Mouse (Mus musculus) retina, adult 2 months (tissue): ENCODE measurements around the gene Agap3.

Experiments used
- DNase-seq: peaks from one replicate; pipeline ENCODE4 v3.0.0-alpha.2; 2012; ENCODE audit warnings: low read depth, low spot score

The Agap3 gene

GRCm38 (mm10) chr5:24452030-24452690 lies at the start of gene Agap3:
TSS of gene Agap3 (plus strand) at chr5:24452177.
- no peak for DNase-seq

GRCm38 (mm10) chr5:24404594-24405360 lies 47.2 kb upstream of the Agap3 start:
- no peak for DNase-seq

GRCm38 (mm10) chr5:24405389-24405876 lies 46.5 kb upstream of the Agap3 start:
- no peak for DNase-seq

GRCm38 (mm10) chr5:24408651-24409050 lies 43.3 kb upstream of the Agap3 start:
- no peak for DNase-seq

GRCm38 (mm10) chr5:24409466-24409865 lies 42.5 kb upstream of the Agap3 start:
- DNase-seq: no peak

- DNase-seq: no peak
These were observed 39.9 kb upstream of the Agap3 start for GRCm38 (mm10) chr5:24412063-24412462.

GRCm38 (mm10) chr5:24413042-24413693 lies 38.8 kb upstream of the Agap3 start, which contains the start of gene Asic3:
TSS of gene Asic3 (plus strand) at chr5:24413392.
- no peak for DNase-seq

GRCm38 (mm10) chr5:24413938-24414337 lies 38.0 kb upstream of the Agap3 start:
- no peak for DNase-seq

- no peak for DNase-seq
These were observed 35.7 kb upstream of the Agap3 start for GRCm38 (mm10) chr5:24416222-24416736.

- no peak for DNase-seq
These were observed 34.4 kb upstream of the Agap3 start for GRCm38 (mm10) chr5:24417587-24417986.

- no peak for DNase-seq
These were observed 31.6 kb upstream of the Agap3 start for GRCm38 (mm10) chr5:24420381-24420780.

GRCm38 (mm10) chr5:24423129-24424003 lies 28.6 kb upstream of the Agap3 start, which contains the start of the genes Cdk5 and Slc4a2:
TSS of gene Cdk5 (minus strand) at chr5:24423530.
TSS of gene Slc4a2 (plus strand) at chr5:24423837.
- peak; percentile 94 for DNase-seq

GRCm38 (mm10) chr5:24424004-24424781 lies 27.8 kb upstream of the Agap3 start:
- no peak for DNase-seq

- peak; percentile 78 for DNase-seq
These were observed 27.0 kb upstream of the Agap3 start for GRCm38 (mm10) chr5:24424861-24425411.

GRCm38 (mm10) chr5:24425421-24426036 lies 26.4 kb upstream of the Agap3 start:
- DNase-seq: no peak

- DNase-seq: no peak
These were observed 25.9 kb upstream of the Agap3 start for GRCm38 (mm10) chr5:24426037-24426432.

GRCm38 (mm10) chr5:24426556-24427284 lies 25.3 kb upstream of the Agap3 start:
- no peak for DNase-seq

GRCm38 (mm10) chr5:24427285-24427633 lies 24.7 kb upstream of the Agap3 start:
- DNase-seq: no peak

GRCm38 (mm10) chr5:24427981-24428402 lies 24.0 kb upstream of the Agap3 start:
- no peak for DNase-seq
